Mouse (Mus musculus) hindbrain, postnatal 0 days (tissue): ENCODE measurements at regions not wholly inside any gene's neighbourhood (a gene's known extent, or its start where the extent isn't known, plus 50 kb on each side); places are given as distances from the start of the nearest gene placed in this dataset.
A peak's percentile ranks its signal among the peaks of the same experiment; 100 is the strongest.

Experiments used
- ATAC-seq: fragments of 200-750 bp; cut with Nextera tagmentation; 2 replicates; pipeline ENCODE4 v1.8.0; 2017; ENCODE audit warnings: mild to moderate bottlenecking, moderate TSS enrichment, moderate library complexity
- DNase-seq: peaks from one replicate; pipeline ENCODE4 v3.0.0-alpha.2; 2015; ENCODE audit warnings: low spot score
- H3K27ac ChIP-seq: fragments of 300-500 bp; sonication (generic); 2 replicates; pipeline ENCODE4 v1.5.1; 2014; ENCODE audit warnings: mild to moderate bottlenecking
- H3K27me3 ChIP-seq: fragments of 300-500 bp; sonication (generic); 2 replicates; pipeline ENCODE4 v1.6.1; 2014; ENCODE audit warnings: low read length, mixed read lengths; ENCODE audit not compliant: insufficient read depth
- H3K36me3 ChIP-seq: fragments of 300-500 bp; sonication (generic); 2 replicates; pipeline ENCODE4 v1.6.1; 2014; ENCODE audit warnings: low read length, mixed read lengths; ENCODE audit not compliant: insufficient read depth
- H3K4me1 ChIP-seq: fragments of 300-500 bp; sonication (generic); 2 replicates; pipeline ENCODE4 v1.6.1; 2014; ENCODE audit warnings: antibody characterized with exemption, low read length, mixed read lengths; ENCODE audit not compliant: insufficient read depth
- H3K4me2 ChIP-seq: fragments of 300-500 bp; sonication (generic); 2 replicates; pipeline ENCODE4 v1.6.1; 2014; ENCODE audit warnings: low read depth, mild to moderate bottlenecking, low read length, moderate library complexity, mixed read lengths
- H3K4me3 ChIP-seq: fragments of 300-500 bp; sonication (generic); 2 replicates; pipeline ENCODE4 v1.5.1; 2014; ENCODE audit warnings: low read length
- H3K9ac ChIP-seq: fragments of 300-500 bp; sonication (generic); replicated peaks from 2 replicates; pipeline ENCODE4 v1.6.1; 2014; ENCODE audit warnings: mild to moderate bottlenecking, low read length, moderate library complexity, mixed read lengths
- H3K9me3 ChIP-seq: fragments of 300-500 bp; sonication (generic); 2 replicates; pipeline ENCODE4 v1.6.1; 2016; ENCODE audit warnings: low read length, mixed read lengths
- CTCF ChIP-seq: IDR thresholded peaks from 2 replicates; pipeline ENCODE4 v1.5.1; 2016; ENCODE audit warnings: antibody characterized with exemption, control low read depth, low read depth
- WGBS: fragments of 180-500 bp; shearing (Covaris S2); extraction: QIAGEN DNeasy Blood & Tissue Kit; methylation state at CpG from one replicate; pipeline ENCODE4 v1.1.7; 2014; 5-methylcytosine and 5-hydroxymethylcytosine counted together

DNA sequence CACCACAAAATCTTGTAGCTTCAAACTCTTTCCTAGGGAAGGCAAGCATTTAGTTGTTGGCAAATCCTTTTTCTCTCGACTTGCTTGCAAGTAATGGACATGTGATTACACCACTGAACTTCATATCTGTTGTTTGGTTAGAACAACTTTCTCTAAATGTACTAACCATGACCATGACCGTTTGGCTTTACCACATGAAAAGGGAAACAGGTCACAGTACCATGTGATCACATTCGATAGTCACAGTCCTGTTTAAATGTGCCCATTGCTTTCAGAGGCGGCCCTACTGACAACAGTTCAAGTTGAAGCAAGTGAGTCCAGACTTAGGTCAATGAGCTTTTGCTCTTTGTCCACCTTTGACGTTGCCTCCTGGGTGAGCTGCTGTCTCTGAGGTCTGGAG, 211.1 kb downstream of the Foxo1 start:
- no peak for ATAC-seq
- no peak overlapping the region for H3K4me3 ChIP-seq
- no peak overlapping the region for H3K27ac ChIP-seq
- no peaks in the 10 kb centered on the region for H3K27me3 ChIP-seq
- no peak overlapping the region for H3K9ac ChIP-seq
- no peak for TF ChIP-seq CTCF
- WGBS, result 84% methylated on average over 5 of the region's 5 CpGs
- DNase-seq, result no peak
- H3K36me3 ChIP-seq, result no peaks in the 10 kb centered on the region
- no peaks in the 10 kb centered on the region for H3K4me1 ChIP-seq
- no peaks in the 10 kb centered on the region for H3K9me3 ChIP-seq
- no peak overlapping the region for H3K4me2 ChIP-seq

DNA sequence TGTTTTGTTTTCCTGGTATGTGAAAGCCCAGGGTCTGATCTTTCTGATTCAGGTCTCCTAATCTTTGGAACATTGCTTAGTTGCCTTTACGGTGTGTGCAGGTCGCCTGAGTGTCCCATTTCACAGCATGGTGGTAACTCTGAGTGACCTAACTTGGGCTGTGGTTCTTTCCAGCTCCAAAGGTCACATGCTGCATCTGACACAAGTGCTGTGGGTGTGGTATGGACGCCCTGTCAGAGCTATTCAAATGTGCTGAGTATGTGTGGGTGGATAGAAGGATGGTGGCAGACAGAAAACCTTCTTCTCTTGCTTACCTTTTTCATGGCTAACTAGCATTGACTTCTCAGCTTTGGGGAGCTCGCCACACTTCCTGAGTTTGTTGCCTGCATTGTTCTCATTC, 201.8 kb downstream of the Foxo1 start:
- TF ChIP-seq CTCF, result no peak
- no peak overlapping the region for H3K4me2 ChIP-seq
- no peaks in the 10 kb centered on the region for H3K27me3 ChIP-seq
- DNase-seq (no peak), ATAC-seq (no peak)
- no peaks in the 10 kb centered on the region for H3K4me1 ChIP-seq
- 0 out of 2 replicates have a peak, but pooled peaks cover 3% of the 10 kb centered on the region for H3K9me3 ChIP-seq
- no peaks in the 10 kb centered on the region for H3K36me3 ChIP-seq
- 71% methylated on average over 4 of the region's 4 CpGs for WGBS
- H3K9ac ChIP-seq, result no peak overlapping the region
- no peak overlapping the region for H3K4me3 ChIP-seq
- no peak overlapping the region for H3K27ac ChIP-seq

DNA sequence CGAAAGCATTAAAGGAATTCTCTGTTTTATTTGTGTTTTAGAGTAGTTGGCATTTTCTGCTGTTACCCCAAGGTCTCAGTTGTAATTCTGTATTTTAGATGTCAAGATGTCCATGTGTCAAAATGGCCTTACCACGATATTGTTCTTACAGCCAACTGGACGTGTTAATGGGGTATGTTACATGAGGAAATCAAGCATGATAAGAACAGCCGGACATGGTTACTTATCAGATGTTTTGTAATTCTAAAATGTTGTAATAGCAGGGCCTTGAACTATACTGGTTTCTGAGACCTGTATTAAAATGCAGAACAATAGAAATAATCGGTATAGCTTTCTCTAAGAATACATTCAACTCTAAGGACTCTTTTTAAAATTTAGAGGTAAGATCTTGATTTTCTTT, 201.3 kb downstream of the Foxo1 start:
- DNase-seq (no peak), ATAC-seq (no peak)
- H3K27ac ChIP-seq, result no peak overlapping the region
- H3K4me3 ChIP-seq, result no peak overlapping the region
- no peaks in the 10 kb centered on the region for H3K27me3 ChIP-seq
- no peaks in the 10 kb centered on the region for H3K4me1 ChIP-seq
- H3K36me3 ChIP-seq, result no peaks in the 10 kb centered on the region
- H3K9me3 ChIP-seq, result 0 out of 2 replicates have a peak, but pooled peaks cover 3% of the 10 kb centered on the region
- no peak overlapping the region for H3K4me2 ChIP-seq
- TF ChIP-seq CTCF, result no peak
- WGBS, result 81% methylated on average over 5 of the region's 5 CpGs
- H3K9ac ChIP-seq, result no peak overlapping the region

DNA sequence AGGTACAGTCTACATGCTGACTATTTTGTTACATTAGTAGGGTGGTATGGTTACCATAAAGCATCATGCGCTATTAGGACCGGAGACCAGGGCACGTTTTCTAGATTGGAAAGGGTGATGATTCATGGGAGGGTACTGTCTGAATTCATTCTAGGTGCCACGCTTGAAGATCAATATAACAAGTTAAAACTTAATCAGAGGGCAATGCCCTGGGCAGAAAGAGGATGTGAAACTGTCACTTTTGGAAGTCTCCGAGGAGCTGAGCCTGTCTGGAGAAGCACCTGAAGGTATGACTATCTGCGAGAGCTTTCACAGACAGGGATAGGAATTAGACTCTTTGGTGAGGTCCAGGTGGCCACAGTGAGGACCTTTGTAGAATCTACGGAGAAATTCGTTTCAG, 200.2 kb downstream of the Foxo1 start:
- Histone ChIP-seq H3K36me3 (no peaks in the 10 kb centered on the region), H3K27ac (no peak overlapping the region), H3K9me3 (0 out of 2 replicates have a peak, but pooled peaks cover 3% of the 10 kb centered on the region), H3K4me2 (no peak overlapping the region), H3K4me1 (no peaks in the 10 kb centered on the region), H3K9ac (no peak overlapping the region), H3K27me3 (no peaks in the 10 kb centered on the region), H3K4me3 (no peak overlapping the region)
- no peak for DNase-seq
- 91% methylated on average over 8 of the region's 8 CpGs for WGBS
- ATAC-seq, result no peak
- TF ChIP-seq CTCF, result no peak

DNA sequence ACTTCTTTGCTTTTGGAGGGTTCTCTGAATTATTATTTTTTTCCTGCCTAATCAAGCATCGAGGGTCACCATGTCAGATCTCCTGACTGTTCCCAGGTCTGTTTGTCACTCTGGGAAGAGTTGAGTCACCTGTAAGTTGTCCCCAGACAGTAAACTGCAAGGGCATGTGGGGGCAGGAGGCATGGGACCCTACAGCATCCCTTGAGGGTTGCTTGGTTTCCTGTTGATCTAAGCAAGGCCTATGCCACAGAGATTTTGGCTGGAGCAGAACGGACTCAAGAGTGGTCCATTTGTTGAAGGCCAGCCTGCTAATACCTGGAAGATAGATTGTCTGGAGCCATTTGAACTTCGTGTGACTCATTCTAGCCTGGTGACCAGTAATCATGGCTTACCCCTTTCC, 199.7 kb downstream of the Foxo1 start:
- no peak for ATAC-seq
- no peak overlapping the region for H3K4me2 ChIP-seq
- WGBS, result 77% methylated on average over 3 of the region's 3 CpGs

DNA sequence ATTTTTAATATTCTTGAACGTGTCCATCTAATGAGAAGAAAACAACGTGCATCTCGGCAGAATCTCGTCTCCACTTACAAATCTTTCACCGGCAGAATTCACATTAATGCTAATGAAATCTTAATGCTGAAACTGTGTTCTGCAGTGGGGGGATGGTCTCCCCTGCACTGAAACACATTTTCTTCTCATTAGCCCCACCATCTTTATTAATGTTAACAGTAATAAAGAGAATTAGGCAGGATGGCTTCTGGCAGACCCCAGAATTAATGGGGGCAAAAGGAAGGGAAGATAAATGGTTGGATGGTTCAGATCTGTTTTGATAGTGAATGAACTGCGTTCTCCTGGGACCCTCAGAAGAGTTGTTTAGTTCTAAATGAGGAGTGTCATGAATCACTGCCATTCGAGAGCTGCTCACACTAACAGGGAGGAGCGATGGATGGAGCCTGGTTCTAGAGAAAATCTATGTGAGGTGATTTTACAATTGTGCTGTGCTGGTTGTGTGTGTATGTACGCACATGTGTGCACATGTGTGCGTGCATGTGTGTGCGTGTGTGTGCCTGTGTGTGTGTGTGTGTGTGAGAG, 198.9 kb downstream of the Foxo1 start:
- Histone ChIP-seq H3K9ac (no peak overlapping the region), H3K4me3 (no peak overlapping the region), H3K27me3 (no peaks in the 10 kb centered on the region), H3K36me3 (no peaks in the 10 kb centered on the region), H3K4me2 (no peak overlapping the region), H3K27ac (no peak overlapping the region), H3K9me3 (no peaks in the 10 kb centered on the region), H3K4me1 (no peaks in the 10 kb centered on the region)
- no peak for ATAC-seq
- WGBS, result 57% methylated on average over 11 of the region's 11 CpGs
- no peak for TF ChIP-seq CTCF
- no peak for DNase-seq

More for the DNA sequence above, 199.7 kb downstream of the Foxo1 start:
- no peak for DNase-seq
- H3K36me3 ChIP-seq, result no peaks in the 10 kb centered on the region
- no peak for TF ChIP-seq CTCF
- H3K27ac ChIP-seq, result no peak overlapping the region
- no peaks in the 10 kb centered on the region for H3K27me3 ChIP-seq
- no peak overlapping the region for H3K9ac ChIP-seq
- H3K4me1 ChIP-seq, result no peaks in the 10 kb centered on the region
- no peak overlapping the region for H3K4me3 ChIP-seq
- H3K9me3 ChIP-seq, result 0 out of 2 replicates have a peak, but pooled peaks cover 3% of the 10 kb centered on the region

DNA sequence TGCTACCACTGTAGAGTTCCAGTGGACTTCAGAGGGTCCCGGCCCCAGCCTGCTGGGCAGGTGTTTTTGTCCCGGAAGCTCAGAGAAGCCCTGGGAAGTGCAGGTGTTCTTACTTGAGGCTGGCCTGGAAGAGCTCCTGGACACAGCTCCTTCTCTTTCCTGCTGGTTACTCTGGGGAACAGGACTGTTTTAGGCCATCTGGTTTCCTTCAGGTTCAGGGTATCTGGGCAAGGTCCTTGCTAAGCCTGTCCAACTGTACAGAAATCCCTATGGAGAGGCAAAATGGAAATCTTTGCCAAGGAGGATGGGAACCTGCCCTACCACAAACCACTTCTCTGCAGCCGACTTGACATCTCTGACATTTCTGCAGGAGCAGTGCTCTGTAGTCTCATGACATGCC, 198.4 kb downstream of the Foxo1 start:
- ATAC-seq, result no peak
- TF ChIP-seq CTCF, result no peak
- peak; percentile 22 for DNase-seq

More for the DNA sequence above, 198.4 kb downstream of the Foxo1 start:
- Histone ChIP-seq H3K4me1 (no peaks in the 10 kb centered on the region), H3K36me3 (no peaks in the 10 kb centered on the region), H3K27me3 (no peaks in the 10 kb centered on the region), H3K4me3 (no peak overlapping the region), H3K9ac (no peak overlapping the region), H3K4me2 (no peak overlapping the region), H3K9me3 (no peaks in the 10 kb centered on the region), H3K27ac (no peak overlapping the region)
- 65% methylated on average over 3 of the region's 3 CpGs for WGBS
